Comparison of ENCODE assay signal across 21 mouse cellular contexts in genomic region chr11:55236815-55237214, GRCm38 (mm10). TPM values are rescaled to one million over a fixed set of nuclear protein-coding genes. Genes with fewer than 3 reads are reported as not detected.
A peak's percentile ranks its signal among the peaks of the same experiment; 100 is the strongest.
DNase-seq lines count a peak whose midpoint lies in the region.
"Had no signal": no experiment of that assay in that cellular context is flagged by ENCODE, and none has a peak within 500 bp of the region (broad histone marks: within the 10 kb centered on the region; RNA-seq: fewer than 3 reads in every experiment).

No protein-coding gene starts in this region.

- DNase-seq in adrenal gland, adult 2 months: peak; percentile 26
- no peak for DNase-seq in adrenal gland, adult 18-20 months (ENCODE audit: low spot score in 2 of 2)
- DNase-seq in 3T3-L1 (ENCODE audit: low read depth, low spot score): peak; percentile 28
- peak; percentile 55 for DNase-seq in MN1 (ENCODE audit: low spot score)
- DNase-seq in ZHBTc4 (ENCODE audit: low read depth, low spot score): peak; percentile 52
- no peak for DNase-seq in spleen, postnatal 36 days (ENCODE audit: low spot score in 2 of 2)
- no peak for DNase-seq in right cerebral cortex, postnatal 14 days
- DNase-seq in layer of hippocampus, adult 9-10 months (ENCODE audit: low spot score): no peak
- DNase-seq: adrenal gland, adult 8-10 months; cerebellum, adult 11 months; cerebellum, adult 2 months; cerebellum, adult 9-11 months; cerebellum, postnatal 25 days; forebrain, postnatal 0 days; gastrocnemius, adult 2 months; gastrocnemius, postnatal 14 days; heart, adult 11 months had no signal

RNA-seq across cellular contexts. Expression of gene Slc36a1, which starts 32.7 kb away (rescaled TPM):
- total RNA-seq in adrenal gland, adult 2 months (2021): 10 to 100 TPM; 15.9 to 18.7 TPM
- 16.4 and 21.5 TPM in 2 replicates for polyA plus RNA-seq in adrenal gland, adult 2 months (2012; rRNA removed)
- total RNA-seq in adrenal gland, adult 18-20 months (2021): 10 to 100 TPM; 17.8 to 18.4 TPM

RNA-seq across cellular contexts. Expression of gene Slc36a2, which starts 51.9 kb away (rescaled TPM):
- 100 to 1,000 TPM in 1 of 2 experiments, 10 to 100 TPM in 1; 93.6 to 146 TPM for total RNA-seq in adrenal gland, adult 2 months (2021)
- polyA plus RNA-seq in adrenal gland, adult 2 months (2012; rRNA removed): 144 and 233 TPM in 2 replicates
- 100 to 1,000 TPM in 1 of 2 experiments, 10 to 100 TPM in 1; 81.9 to 164 TPM for total RNA-seq in adrenal gland, adult 18-20 months (2021)
- total RNA-seq: hematopoietic stem cell, adult 5-6 weeks had no signal
- polyA plus RNA-seq: C2C12; CD4-positive, CD25-positive, alpha-beta regulatory T cell, adult 4 months; forebrain, embryonic 11.5 days had no signal

Comparison
In these comparisons a context has a peak if more than half of its experiments do, and no peak if none do; other contexts are left out.
1. DNase-seq: peak in adrenal gland, adult 2 months (single experiment), 3T3-L1 (single experiment), MN1 (single experiment) and ZHBTc4 (single experiment); none in adrenal gland, adult 18-20 months (0 of 2), spleen, postnatal 36 days (0 of 2), right cerebral cortex, postnatal 14 days (single experiment) and layer of hippocampus, adult 9-10 months (single experiment).